Mouse (Mus musculus) erythroblast, embryonic 14.5 days (primary cell): Measurements from ENCODE around the gene Porcn.

Experiments used
- GATA1 ChIP-seq: IDR thresholded peaks from 2 replicates; pipeline ENCODE4 v1.6.1; 2012; ENCODE audit warnings: low read length, inconsistent platforms, mixed read lengths
- TAL1 ChIP-seq: IDR thresholded peaks from 3 replicates; pipeline ENCODE4 v1.6.1; 2012; ENCODE audit warnings: low read length, inconsistent platforms, mixed read lengths

GRCm38 (mm10) chrX:8145153-8145991 lies 61.0 kb downstream of the Porcn start, which contains the start of gene Rbm3:
- no peak for TF ChIP-seq GATA1
- no peak for TF ChIP-seq TAL1
